Mouse (Mus musculus) MEL-GATA-1-ER (cell line): ENCODE data around the gene Nr2f6.
A peak's percentile ranks its signal among the peaks of the same experiment; 100 is the strongest.

Experiments
- DNase-seq: peaks from one replicate; pipeline ENCODE4 v3.0.0-alpha.2; 2012; ENCODE audit warnings: low read depth; ENCODE audit errors: extremely low read depth

The Nr2f6 gene

GRCm38 (mm10) chr8:71381421-71381970 lies at the start of gene Nr2f6:
Gene Nr2f6, minus strand, starts transcription at chr8:71381960.
- no peak for DNase-seq

- DNase-seq: no peak
Measured at GRCm38 (mm10) chr8:71422121-71422520, 40.4 kb upstream of the Nr2f6 start.

GRCm38 (mm10) chr8:71411535-71412273 lies 29.9 kb upstream of the Nr2f6 start:
- no peak for DNase-seq

- DNase-seq: no peak
Measured at GRCm38 (mm10) chr8:71408231-71408630, 26.5 kb upstream of the Nr2f6 start.

- DNase-seq: no peak
Measured at GRCm38 (mm10) chr8:71407441-71407840, 25.7 kb upstream of the Nr2f6 start.

GRCm38 (mm10) chr8:71406099-71407015 lies 24.6 kb upstream of the Nr2f6 start:
- DNase-seq: peak; percentile 36

- DNase-seq: peak; percentile 79
Measured at GRCm38 (mm10) chr8:71405401-71406098, 23.8 kb upstream of the Nr2f6 start, which contains the start of gene Ankle1. Gene Ankle1, plus strand, starts transcription at chr8:71406010.

GRCm38 (mm10) chr8:71404951-71405351 lies 23.2 kb upstream of the Nr2f6 start:
- no peak for DNase-seq

GRCm38 (mm10) chr8:71404011-71404410 lies 22.3 kb upstream of the Nr2f6 start:
- DNase-seq: no peak

- DNase-seq: no peak
Measured at GRCm38 (mm10) chr8:71403107-71403885, 21.5 kb upstream of the Nr2f6 start.

GRCm38 (mm10) chr8:71402446-71402964 lies 20.7 kb upstream of the Nr2f6 start:
- DNase-seq: no peak

GRCm38 (mm10) chr8:71401454-71401853 lies 19.7 kb upstream of the Nr2f6 start:
- DNase-seq: no peak

- DNase-seq: no peak
Measured at GRCm38 (mm10) chr8:71400826-71401225, 19.1 kb upstream of the Nr2f6 start.

GRCm38 (mm10) chr8:71397701-71398100 lies 15.9 kb upstream of the Nr2f6 start:
- DNase-seq: no peak

GRCm38 (mm10) chr8:71396639-71397305 lies 15.0 kb upstream of the Nr2f6 start, which contains the start of gene Babam1:
Gene Babam1, plus strand, starts transcription at chr8:71396861.
- peak; percentile 99 for DNase-seq

- DNase-seq: no peak
Measured at GRCm38 (mm10) chr8:71395629-71396028, 13.9 kb upstream of the Nr2f6 start, which contains the start of gene Ushbp1. Gene Ushbp1, minus strand, starts transcription at chr8:71395802.

- no peak for DNase-seq
Measured at GRCm38 (mm10) chr8:71395071-71395470, 13.3 kb upstream of the Nr2f6 start.

GRCm38 (mm10) chr8:71394481-71394880 lies 12.7 kb upstream of the Nr2f6 start:
- DNase-seq: no peak

- DNase-seq: peak; percentile 49
Measured at GRCm38 (mm10) chr8:71392871-71393270, 11.1 kb upstream of the Nr2f6 start.

GRCm38 (mm10) chr8:71392391-71392790 lies 10.6 kb upstream of the Nr2f6 start:
- DNase-seq: no peak
